Mouse (Mus musculus): Measurements from ENCODE around the gene Hapln2. TPM values are rescaled to one million over a fixed set of nuclear protein-coding genes. Genes with fewer than 3 reads are reported as not detected.

The Hapln2 gene
- total and polyA plus RNA-seq, 3 experiments, result not detected

GRCm38 (mm10) chr3:88057902-88058696, 30.7 kb upstream of the Hapln2 start, which contains the start of gene Naxe:
Gene Naxe, minus strand, starts transcription at chr3:88058495.
- H3K27me3 ChIP-seq (ENCODE audit: control insufficient read depth in 1 of 2, insufficient read depth in 2 of 2, low read length in 2 of 2), result no peaks in the 10 kb centered on the region
- peak; percentile 97 for DNase-seq (ENCODE audit: low read depth, low spot score)
- peaks cover 7 to 10% of the 10 kb centered on the region in 2 experiments for H3K36me3 ChIP-seq (ENCODE audit: control insufficient read depth in 1 of 2, insufficient read depth in 2 of 2, low read length in 2 of 2)
- peaks cover 0 to 10% of the 10 kb centered on the region in 2 experiments; a peak in 2 of 4 replicates for H3K4me1 ChIP-seq (ENCODE audit: control insufficient read depth in 1 of 2, insufficient read depth in 2 of 2, low read length in 2 of 2)
- peak within 1 kb of the TSS; percentile 56 for H3K27ac ChIP-seq (ENCODE audit: control insufficient read depth, low read depth, low read length)
- TF ChIP-seq NRF1 (IDR thresholded peaks at IDR 0.05; ENCODE audit: insufficient read depth, low read depth, low read length, poor library complexity, severe bottlenecking) (peak; percentile 99), NELFE (IDR thresholded peaks at IDR 0.05; ENCODE audit: low read depth, low read length) (peak; percentile 97), MYB (IDR thresholded peaks at IDR 0.05; ENCODE audit: low read depth, low read length) (peak; percentile 46; the same call in 1 of the 2 replicates), MXI1 (IDR thresholded peaks at IDR 0.05; ENCODE audit: low read depth, low read length) (peak; percentile 75), HCFC1 (IDR thresholded peaks at IDR 0.05; ENCODE audit: low read depth, low read length) (peak; percentile 86), POLR2A (IDR thresholded peaks at IDR 0.05; ENCODE audit: control insufficient read depth in 1 of 2, insufficient read depth in 1 of 2, low read depth in 1 of 2, low read length in 2 of 2, poor library complexity in 1 of 2) (peak; percentile 89 to 96), MEF2A (IDR thresholded peaks at IDR 0.05; ENCODE audit: extremely low read depth, insufficient replicate concordance, low read depth, low read length, poor library complexity, severe bottlenecking) (no peak), ELF1 (IDR thresholded peaks at IDR 0.05; ENCODE audit: low read depth, low read length) (peak; percentile 65; the same call in 1 of the 2 replicates), TAL1 (IDR thresholded peaks at IDR 0.05; ENCODE audit: low read length) (no peak), ZKSCAN1 (IDR thresholded peaks at IDR 0.05; ENCODE audit: low read depth, low read length) (no peak; the same call in 1 of the 2 replicates), MYC (IDR thresholded peaks at IDR 0.05; ENCODE audit: low read depth, low read length) (0 out of 2 replicates have a peak, but pooled peaks have one; percentile 30), ZMIZ1 (IDR thresholded peaks at IDR 0.05; ENCODE audit: low read depth, low read length) (peak; percentile 91; the same call in 1 of the 2 replicates), RAD21 (IDR thresholded peaks at IDR 0.05; ENCODE audit: low read depth, low read length) (no peak), UBTF (IDR thresholded peaks at IDR 0.05; ENCODE audit: borderline replicate concordance, insufficient read depth, low read depth, low read length) (peak; percentile 98), MAFK (IDR thresholded peaks at IDR 0.05; ENCODE audit: borderline replicate concordance, low read depth, low read length) (no peak), EP300 (IDR thresholded peaks at IDR 0.05; ENCODE audit: low read depth in 1 of 2, low read length in 2 of 2) (peak in 1 of 2 experiments; percentile 52; a peak in 2 of 4 replicates), POLR2AphosphoS2 (IDR thresholded peaks at IDR 0.05; ENCODE audit: low read length) (peak; percentile 15), KAT2A (conservative IDR thresholded peaks at IDR 0.05; ENCODE audit: low read depth, low read length) (no peak), ZNF384 (IDR thresholded peaks at IDR 0.05; ENCODE audit: low read depth, low read length) (no peak), USF1 (IDR thresholded peaks at IDR 0.05; ENCODE audit: low read depth, low read length) (0 out of 2 replicates have a peak, but pooled peaks have one; percentile 17), TBP (IDR thresholded peaks at IDR 0.05; ENCODE audit: low read depth, low read length) (peak; percentile 84), GABPA (IDR thresholded peaks at IDR 0.05; ENCODE audit: low read depth, low read length) (no peak), MAX (IDR thresholded peaks at IDR 0.05; ENCODE audit: low read length) (peak; percentile 93), TCF12 (IDR thresholded peaks at IDR 0.05; ENCODE audit: low read depth, low read length) (peak; percentile 65), SIN3A (IDR thresholded peaks at IDR 0.05; ENCODE audit: low read length) (peak; percentile 91), JUND (IDR thresholded peaks at IDR 0.05; ENCODE audit: low read depth, low read length) (no peak), MAZ (IDR thresholded peaks at IDR 0.05; ENCODE audit: low read depth, low read length) (peak; percentile 89; the same call in 1 of the 2 replicates), ETS1 (IDR thresholded peaks at IDR 0.05; ENCODE audit: low read depth, low read length) (0 out of 2 replicates have a peak, but pooled peaks have one; percentile 3)
- H3K79me2 ChIP-seq (ENCODE audit: control insufficient read depth, insufficient read depth, low read length, poor library complexity), result peaks cover 6% of the 10 kb centered on the region; the same call in 1 of the 2 replicates
- H3K4me3 ChIP-seq (ENCODE audit: control insufficient read depth in 1 of 2, insufficient read depth in 1 of 2, low read depth in 2 of 2, low read length in 2 of 2), result peak within 1 kb of the TSS; percentile 88 to 89
- peak within 1 kb of the TSS; percentile 90 for H3K9ac ChIP-seq (ENCODE audit: control insufficient read depth, low read depth, low read length, poor library complexity, severe bottlenecking)
- H3K9me3 ChIP-seq (replicated peaks; ENCODE audit: insufficient read depth, low read length), result no peaks in the 10 kb centered on the region
